Mouse (Mus musculus) right cerebral cortex, postnatal 25 days (tissue): ENCODE results near the gene Kmt2c.
"Not testable (repeated sequence)": the region's sequence is repeated elsewhere in the genome, so short reads cannot be mapped to it uniquely, and the experiment has no call there.

ENCODE experiments used
- DNase-seq: peaks from one replicate; pipeline ENCODE4 v3.0.0; 2022

Gene Kmt2c

DNA sequence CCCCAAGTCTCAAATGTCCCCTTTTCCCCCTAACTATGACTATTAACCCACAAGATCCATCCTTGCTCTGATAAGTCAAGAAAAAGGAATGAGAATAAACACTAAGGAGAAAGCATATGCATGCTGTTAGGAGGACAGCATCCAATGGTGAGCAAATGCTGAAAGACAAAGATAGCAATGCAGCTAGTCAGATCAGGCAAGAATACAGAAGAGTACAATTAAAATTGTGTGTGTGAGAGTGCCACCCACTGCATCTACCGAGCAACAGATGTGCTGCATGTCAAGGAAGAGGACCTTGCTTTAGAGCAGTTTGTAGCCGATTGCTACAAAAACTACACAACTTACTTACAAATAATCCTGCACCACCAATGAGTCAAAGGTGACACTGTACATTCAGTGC is 145.1 kb downstream of the Kmt2c start:
- no peak for DNase-seq

DNA sequence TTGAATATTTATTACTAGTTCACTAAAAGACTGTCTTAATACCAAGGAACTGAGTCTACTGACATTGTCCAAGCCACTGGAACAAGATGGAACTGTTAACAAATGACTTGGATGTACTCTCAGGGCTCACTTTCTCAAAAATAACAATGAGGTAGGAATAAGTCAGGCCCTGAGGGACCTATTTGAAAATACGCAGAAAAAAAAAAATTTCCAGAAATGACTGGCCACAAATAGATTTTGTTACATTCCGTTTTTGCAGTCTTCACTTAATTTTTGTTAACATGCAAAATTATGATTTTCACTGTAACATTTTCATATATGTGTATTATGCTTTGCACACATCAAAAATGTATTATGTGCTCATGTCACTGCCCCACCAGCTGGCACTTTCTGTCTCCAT is 167.3 kb downstream of the Kmt2c start:
- DNase-seq, result no peak

DNA sequence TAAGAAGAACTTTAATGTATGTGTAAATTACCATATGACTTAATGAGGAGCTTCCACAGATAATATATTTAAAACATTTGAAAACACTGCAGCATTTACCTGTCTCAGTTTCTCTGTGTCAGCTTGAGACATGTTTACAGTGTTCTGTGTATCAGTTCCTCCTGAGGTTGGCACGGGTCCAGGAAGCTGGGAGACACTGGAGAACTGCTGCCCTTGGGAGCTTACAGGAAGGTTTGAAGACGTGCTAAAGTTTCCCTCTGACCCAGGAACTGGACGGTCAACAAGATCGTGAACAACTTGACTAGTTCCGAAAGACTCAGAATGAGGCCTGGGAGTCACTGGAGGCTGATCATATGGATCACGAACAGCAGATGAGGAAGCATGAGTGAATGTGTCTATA is 184.7 kb downstream of the Kmt2c start:
- no peak for DNase-seq

DNA sequence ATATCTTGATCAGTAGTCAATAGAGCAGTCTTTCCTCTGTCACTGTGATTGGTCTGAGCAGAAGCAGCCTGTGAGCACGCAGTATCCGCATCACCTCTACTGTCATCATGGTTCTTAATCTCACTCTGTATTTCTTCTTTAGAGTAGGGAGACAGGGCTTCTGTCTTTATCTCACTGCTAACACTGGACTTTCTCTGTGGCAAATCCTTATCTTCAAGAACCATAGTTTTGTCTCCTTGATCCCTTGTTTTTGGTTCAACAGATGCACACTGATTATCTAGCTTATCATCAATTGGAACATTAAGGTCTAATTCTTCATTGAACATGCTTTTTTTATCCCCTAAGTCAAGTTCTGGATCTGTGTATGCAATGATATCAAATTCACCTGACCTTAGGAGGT is 188.4 kb downstream of the Kmt2c start:
- no peak for DNase-seq

DNA sequence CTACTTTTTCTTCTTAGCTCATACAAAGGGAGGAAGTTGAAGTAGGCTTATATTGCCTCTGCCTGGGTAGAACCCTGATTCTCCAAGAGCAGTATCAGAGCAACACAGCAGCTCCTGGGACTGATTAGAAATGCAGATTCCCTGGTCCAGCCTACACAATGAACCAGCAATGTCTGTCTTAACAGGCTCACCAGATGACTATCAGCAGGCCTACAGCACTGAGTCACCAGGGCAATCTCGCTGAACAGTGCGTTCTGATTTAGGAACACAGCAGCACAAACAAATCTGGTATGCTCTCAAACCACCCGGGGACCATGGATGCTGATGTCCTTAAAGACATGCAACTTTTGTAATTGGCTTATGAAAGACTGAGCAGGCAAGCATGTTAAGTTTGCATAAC is 201.8 kb downstream of the Kmt2c start:
- DNase-seq, result no peak

DNA sequence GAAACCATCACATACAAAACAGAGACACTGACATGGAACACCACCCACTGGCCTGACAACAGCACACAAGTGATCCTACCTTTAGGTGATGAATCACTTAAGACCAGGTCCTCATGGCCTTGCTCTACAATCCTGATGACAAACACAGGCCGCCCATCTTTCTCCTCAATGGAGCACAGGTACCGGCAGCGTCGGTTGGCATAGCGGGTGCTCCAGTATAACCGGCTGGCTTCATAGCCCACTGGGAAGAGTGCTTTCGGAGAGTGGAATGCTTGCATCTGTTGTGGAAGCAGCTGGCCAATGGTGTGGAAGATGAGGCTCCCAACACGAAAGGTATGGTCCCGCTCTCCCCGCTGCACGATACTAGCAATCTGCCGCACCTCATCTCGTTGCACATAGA is 214.6 kb downstream of the Kmt2c start:
- DNase-seq, result no peak

DNA sequence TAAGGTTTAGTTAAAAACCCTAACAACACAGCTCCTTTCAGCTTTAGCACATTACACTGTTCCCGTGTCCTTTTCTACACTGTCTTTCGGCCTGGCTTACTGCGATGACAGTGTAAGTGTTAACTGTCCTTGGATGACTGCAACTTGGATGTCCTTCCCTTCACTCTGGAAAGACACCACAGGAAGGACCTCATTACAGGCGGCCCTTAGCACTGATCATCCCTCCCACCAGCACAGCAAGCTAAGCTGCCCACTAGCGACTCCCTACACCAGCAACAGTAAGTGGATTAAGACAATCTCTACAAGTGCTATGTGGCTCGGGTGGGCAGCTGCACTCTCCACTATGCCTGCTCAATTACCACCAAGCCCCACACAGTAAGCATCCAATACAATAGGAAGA is 222.2 kb downstream of the Kmt2c start:
- no peak for DNase-seq

DNA sequence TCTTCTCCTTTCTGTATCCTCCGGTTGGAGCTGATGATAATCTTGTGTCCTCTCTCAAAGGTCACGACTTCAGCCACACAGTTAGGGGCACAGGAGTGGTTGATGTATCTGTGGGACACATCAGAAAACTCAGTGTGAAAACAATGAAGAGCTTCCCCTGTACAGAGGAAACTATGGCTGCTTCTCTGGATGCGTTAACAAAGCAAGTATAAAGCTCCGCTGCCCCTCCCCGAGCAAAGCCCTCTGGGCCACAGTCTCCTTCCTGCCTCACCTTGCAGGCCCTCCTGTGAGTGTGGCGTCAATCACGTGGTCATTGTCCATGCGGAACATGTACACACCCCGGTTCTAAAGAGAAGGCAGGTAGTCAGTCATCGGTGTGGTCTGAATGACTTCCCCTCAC is 223.0 kb downstream of the Kmt2c start:
- DNase-seq, result no peak

DNA sequence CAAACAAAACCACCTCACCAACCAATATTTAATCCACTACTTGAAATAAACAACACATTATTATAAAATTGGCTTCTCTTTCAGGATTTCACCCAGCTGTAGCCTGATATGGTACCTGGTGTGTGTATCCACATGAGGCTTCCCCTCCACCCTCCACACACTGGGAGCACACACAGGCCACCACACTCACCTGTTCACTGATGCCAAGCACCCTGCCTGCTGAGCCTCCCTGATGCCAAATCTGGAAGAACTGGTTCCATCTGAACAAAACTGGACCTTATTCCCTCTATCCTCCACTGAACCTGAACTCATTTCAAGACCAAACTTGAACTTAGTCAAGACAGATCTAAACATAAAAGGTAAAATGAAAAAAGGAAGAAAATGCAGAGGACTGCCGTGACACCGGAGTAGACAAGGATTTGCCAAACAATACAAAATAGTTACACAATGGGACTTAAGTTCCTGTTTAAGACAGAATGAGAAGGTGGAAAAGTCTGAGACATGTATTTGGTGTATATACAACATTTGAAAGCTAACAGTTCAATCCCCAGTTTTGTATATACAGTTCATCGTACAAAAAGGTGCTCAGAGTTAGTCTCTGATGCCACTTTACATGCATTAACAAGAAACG is 230.2 kb downstream of the Kmt2c start:
- DNase-seq, result no peak

DNA sequence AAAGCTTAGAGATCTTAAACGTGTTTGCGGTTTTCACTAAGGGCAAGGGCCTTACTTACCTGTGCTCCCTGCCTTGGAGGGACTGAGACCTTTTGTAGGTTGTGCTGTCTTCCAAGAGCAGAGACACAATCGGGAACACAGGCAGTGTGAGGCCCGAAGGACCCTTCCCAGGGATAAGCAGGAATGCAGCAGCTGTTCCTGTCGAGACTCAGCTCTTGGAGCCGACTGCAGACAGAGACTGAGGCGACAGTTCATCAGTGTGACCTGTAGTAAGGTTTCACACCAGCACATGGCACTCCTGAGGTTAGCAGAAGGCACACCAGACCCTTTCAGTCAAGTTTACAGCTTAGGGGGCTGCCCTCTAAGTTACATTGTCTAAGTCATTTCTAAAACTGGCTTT is 236.3 kb downstream of the Kmt2c start:
- DNase-seq, result no peak

DNA sequence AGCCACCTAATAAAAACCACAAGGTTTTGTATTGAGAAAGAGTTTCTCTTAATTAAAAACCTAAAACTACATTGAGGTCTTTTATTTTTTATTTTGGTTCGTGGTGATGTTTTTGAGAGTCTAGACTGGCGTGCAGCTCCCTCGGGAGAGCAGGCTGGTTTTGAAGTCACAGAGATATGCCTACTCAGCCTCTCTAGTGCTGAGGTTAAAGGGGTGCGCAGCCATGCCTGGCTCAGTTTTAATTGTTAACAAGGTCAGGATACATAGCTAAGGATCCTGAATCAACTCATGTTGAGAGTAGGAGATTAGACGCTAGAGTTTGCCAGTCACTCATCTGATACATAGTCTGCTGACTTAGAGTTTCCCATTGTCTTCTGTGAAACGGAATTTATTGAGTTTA is 237.1 kb downstream of the Kmt2c start:
- DNase-seq, result no peak

DNA sequence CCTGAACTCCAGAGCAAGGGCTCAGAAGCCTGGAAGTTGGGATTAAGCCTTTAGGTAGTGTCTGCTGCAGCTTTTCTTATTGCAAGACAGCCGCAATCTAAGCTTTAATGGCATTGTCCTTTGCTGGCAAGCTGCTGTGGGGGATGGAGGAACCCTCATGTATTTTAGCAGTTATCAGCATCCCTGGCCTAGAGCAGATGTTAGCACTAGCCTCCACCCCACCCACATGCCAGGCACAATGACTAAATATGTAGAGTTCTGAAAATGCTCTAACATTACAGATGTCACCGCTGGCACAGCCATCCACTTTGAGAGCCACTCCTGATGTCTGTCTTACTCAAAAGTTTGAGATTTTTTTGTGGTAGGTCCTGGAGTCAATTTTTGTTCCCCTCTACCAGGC is 241.9 kb downstream of the Kmt2c start:
- DNase-seq, result peak; percentile 30

DNA sequence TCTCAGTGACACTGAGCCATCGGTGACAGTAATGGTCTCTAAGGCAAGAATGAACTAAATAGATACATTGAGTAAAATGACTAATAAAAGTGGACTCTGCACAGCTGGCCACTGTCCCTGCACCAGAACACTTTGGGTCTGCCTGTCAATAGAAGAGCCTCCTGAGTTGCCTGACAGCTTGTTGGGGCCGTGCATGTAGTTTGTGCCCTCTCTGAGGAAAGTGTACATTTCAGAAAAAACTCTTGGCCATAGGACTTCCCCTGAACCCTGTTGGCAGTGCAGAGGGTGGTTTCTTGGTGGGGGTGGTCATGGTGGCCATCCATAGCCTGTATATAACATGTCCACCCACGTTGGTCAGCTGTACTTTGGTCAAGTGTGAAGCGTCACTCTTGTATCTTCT is 244.1 kb downstream of the Kmt2c start:
- no peak for DNase-seq

DNA sequence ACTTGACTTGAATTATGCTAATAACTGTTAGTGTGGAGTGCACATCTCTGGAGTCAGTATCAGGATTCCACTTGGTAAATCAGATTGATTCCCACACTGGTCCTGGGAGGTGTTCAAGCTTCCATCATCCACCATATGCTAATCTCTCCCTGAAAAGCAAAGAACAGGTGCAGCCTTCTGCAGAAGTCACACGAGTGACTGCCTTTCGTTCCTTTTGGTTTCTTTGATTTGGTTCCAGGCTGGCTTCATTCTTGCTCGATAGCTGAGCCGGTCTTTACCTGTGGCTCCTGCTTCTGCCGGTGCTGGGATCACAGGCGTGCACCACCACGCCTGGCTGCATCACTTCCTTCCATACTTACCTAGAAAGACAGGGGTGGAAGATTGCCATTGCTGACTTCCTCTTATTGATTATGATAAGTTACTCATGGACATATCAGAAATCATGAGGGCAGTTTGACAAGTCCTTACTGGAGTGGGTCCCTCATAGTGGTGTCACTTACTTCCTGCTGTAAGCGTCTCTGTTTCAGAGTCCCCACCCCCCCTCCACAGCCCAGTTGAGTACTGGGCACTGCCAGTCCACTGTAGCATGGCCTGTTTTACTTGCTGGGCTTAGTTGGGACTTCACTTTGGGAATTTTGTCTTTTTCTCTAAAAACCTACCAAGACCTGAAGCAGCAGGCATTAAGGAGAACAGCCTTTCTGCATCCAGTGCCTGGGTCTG is 245.6 kb downstream of the Kmt2c start:
- DNase-seq, result no peak

DNA sequence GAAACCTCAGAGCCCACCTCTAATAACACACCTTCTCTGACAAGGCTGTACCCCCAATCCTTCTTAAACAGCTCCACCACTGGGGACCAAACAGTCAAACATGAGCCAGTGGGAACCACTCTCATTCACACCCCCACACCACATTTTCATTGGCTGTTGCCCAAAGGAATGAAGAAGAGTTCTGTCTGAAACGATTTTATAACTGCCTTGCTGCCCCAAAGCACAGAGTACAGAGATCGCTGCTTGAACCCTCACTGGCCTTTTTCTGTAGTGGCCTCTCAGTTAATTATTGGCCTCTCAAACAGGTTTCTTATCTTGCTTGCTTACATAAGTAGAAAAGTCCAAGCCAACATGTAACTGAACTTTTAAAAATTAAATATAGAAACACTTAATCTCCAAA is 246.2 kb downstream of the Kmt2c start:
- no peak for DNase-seq

DNA sequence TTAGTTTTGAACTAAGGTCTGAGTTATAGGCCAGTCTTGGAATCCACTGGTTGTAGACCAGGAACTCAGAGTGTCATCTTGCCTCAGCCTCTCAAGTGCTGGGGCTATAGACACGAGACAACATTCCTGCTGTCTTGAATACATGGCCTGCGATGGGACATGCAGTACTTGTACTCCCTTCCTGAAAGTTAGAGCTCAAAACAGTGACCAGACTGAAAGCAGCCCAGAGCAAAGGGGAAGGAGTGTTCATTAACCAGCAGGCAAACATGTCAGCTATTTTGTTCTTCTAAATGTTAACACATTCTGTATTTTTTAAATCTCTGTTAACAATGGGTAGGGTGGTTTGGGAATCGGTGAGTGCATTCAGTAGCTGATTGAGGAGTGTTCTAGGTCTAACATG is 251.5 kb downstream of the Kmt2c start:
- no peak for DNase-seq

DNA sequence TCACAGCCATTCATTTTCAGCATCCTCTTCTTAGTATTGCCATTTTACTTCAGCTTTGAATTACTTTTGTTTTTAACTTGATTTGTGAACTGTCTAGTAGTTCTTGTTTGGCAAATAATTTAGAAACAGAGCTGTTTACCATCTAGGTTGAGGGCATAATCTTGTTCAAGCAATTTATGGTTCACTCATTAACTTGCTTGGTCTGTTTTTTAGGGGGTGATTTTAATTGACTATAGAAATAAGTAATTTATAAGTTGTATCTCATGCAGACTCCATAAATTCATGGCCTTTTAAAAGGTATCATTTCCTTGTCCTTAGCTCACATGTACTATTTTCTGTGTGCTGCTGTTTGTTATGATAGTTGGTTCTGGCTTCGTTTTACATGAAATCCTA is 252.1 kb downstream of the Kmt2c start:
- DNase-seq, result no peak

DNA sequence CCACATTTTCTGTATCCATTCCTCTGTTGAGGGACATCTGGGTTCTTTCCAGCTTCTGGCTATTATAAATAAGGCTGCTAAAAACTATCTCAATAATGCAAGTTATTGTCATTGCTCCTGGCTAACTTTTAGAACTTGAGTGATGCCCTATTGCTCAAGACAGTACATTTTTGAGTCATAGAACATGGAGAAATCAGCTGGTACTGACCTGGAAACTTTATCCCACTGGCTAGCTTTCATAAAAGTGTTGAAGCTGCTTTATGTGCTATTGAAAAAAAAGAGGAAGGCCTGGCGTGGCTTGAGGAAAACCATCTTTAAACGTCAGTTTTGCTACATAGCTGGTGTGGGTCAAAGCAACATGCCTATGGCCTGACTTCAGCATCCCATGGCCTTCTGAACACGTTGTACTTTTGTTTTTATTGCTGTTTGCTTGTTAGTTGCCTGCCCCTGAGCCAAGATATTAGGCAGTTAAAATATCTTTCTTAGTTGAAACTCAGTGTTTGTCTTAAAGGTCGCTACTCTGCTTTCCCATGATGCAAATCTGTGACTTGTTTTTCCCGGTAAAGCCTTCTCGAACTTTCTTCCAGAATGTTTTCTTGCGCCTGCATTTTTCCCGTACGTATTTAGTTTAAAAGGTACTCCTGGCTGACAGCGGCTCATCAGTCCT is 252.6 kb downstream of the Kmt2c start:
- no peak for DNase-seq

DNA sequence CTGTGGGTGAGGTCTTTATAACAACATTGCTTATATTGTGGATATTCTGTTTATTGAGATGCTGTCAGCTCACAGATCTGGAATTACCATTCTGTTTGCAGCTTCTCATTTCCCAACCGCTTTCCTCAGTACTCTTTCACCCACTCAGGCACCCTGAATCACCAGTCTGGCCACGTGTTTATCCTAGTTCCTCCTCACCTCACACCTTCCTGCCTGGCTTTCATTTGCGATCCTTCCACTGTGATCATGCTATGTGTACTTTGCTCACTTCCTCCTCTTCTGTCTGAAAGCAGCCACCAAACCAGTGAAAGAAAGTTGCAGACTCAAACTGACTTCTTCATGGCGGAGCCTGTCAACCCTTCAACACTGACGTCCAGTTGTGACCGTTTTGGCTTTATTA is 255.5 kb downstream of the Kmt2c start:
- no peak for DNase-seq

DNA sequence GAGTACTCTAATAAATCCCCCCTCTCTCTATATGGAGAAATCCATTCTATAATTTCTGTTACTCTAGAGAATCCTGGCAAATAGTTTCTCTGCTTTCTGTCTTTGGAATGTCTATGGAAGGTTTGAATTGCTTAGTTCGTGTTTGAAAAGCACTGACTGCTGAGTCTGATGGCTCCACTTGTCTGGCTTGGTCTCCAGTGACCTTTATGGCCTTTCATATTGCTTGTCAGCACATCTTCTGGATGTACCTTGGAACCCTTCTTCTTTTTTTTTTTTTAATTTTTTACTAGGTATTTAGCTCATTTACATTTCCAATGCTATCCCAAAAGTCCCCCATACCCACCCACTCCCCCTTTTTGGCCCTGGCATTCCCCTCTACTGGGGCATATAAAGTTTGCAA is 274.2 kb downstream of the Kmt2c start:
- not testable (repeated sequence) for DNase-seq

DNA sequence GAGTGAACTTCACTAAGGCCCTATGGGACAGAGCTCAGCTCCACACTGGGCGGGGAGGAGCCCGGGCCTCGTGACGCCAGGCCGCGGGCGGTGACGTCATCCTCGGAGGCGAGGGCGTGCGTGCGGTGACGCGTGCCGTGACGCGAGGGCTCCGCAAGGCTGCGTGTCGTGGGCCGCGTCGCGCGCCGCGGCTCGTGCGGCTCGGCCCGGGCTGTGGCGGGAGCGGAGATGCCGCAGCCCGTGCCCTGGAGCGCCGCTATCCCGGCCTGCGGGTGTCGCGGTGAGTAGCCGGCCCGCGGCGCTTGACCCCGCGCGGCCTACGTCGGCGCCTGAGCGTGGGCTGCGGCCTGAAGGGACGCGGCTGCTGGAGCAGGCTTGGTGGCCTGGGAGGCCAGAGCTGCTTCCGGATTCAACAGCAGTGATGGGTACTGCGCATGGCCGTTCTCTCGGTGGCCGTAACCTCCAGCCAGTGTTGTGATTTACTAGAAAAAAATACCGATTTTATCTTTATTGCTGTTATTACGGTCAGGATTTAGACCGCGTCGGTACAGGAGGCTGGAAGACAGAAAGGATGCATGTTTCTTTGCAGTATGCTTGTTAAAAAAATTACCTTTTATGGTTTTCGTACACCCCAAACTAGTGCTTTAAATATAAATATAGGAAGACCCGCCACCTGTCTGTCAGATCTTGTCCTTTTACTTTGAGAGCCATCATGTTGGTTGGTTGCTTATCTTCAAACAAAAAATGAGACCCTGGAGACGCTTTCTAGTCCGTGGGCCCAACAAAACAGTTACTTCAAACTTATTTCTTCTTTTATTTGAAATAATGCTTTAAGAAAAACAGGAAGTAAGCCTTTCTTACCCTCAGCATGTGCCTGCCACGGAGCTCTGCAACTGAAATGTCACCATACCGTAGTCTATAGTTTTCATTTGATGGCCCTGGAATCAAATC is 275.6 kb downstream of the Kmt2c start, which contains the start of gene E130116L18Rik:
TSS of gene E130116L18Rik (minus strand) at position 402 of the 951 bp plus-strand sequence.
- DNase-seq, result peak; percentile 94
